Mouse (Mus musculus) bone marrow, adult 2 months (tissue): ENCODE measurements at regions not wholly inside any gene's neighbourhood (a gene's known extent, or its start where the extent isn't known, plus 50 kb on each side); places are given as distances from the start of the nearest gene placed in this dataset.

Source experiments
- CTCF ChIP-seq: fragments of 200-500 bp; IDR thresholded peaks from 2 replicates; pipeline ENCODE4 v1.5.1; 2011; ENCODE audit warnings: low read length, control low read depth; ENCODE audit not compliant: control insufficient read depth, insufficient read depth
- POLR2A ChIP-seq: fragments of 200-500 bp; IDR thresholded peaks from 2 replicates; pipeline ENCODE4 v1.6.1; 2011; ENCODE audit warnings: low read depth, mild to moderate bottlenecking, control low read depth, low read length, borderline replicate concordance; ENCODE audit not compliant: control insufficient read depth

- TF ChIP-seq CTCF = no peak
- TF ChIP-seq POLR2A = no peak
Measured at GRCm38 (mm10) chr4:95205372-95205771, 153.3 kb upstream of the Jun start.
